In the genomic region with DNA sequence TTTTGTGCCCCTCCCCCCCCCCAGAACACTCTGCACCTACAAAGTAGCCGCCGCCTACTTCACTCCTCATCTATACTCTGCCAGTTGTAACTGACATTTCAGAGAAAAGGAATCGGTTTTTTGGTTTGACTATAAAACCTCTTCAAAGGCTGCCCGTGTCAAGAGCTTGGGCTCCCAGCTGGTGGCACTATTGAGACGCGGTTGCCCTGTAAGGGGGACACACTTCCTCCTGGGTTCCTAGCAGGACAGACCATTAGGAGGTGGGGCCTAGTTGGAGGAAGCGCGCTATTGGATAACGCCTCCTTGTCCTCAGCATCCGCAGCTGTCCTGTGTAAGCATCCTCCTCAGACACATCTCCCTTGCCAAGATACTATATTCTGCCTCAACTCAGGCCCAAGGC, we compare ENCODE assay signal across 8 mouse cellular contexts. TPM values are rescaled to one million over a fixed set of nuclear protein-coding genes. Genes with fewer than 3 reads are reported as not detected.
DNase-seq lines count a peak whose midpoint lies in the region; ATAC-seq lines count a peak whose summit lies in the region.

No protein-coding gene starts in this region.

- 0 out of 2 replicates have a peak, but pooled peaks have one; percentile 59 for ATAC-seq in heart, embryonic 13.5 days (ENCODE audit: extremely low read depth, insufficient number of reproducible peaks, low FRiP score, low TSS enrichment)
- ATAC-seq in hindbrain, embryonic 14.5 days (ENCODE audit: low FRiP score) = peak; percentile 64; the same call in 1 of the 2 replicates

- no peak overlapping the region for H3K27ac ChIP-seq in heart, embryonic 13.5 days (replicated peaks)
- no peak overlapping the region for H3K27ac ChIP-seq in hindbrain, embryonic 14.5 days

- peaks cover 88% of the 10 kb centered on the region for H3K27me3 ChIP-seq in heart, embryonic 13.5 days (replicated peaks)
- H3K27me3 ChIP-seq in hindbrain, embryonic 14.5 days (ENCODE audit: control insufficient read depth, insufficient read depth, low read length) = no peaks in the 10 kb centered on the region

- no peaks in the 10 kb centered on the region for H3K9me3 ChIP-seq in heart, embryonic 13.5 days
- H3K9me3 ChIP-seq in hindbrain, embryonic 14.5 days (ENCODE audit: control insufficient read depth, low read length) = no peaks in the 10 kb centered on the region

- H3K36me3 ChIP-seq in heart, embryonic 13.5 days = no peaks in the 10 kb centered on the region
- H3K36me3 ChIP-seq in hindbrain, embryonic 14.5 days (replicated peaks; ENCODE audit: control insufficient read depth, insufficient read depth) = no peaks in the 10 kb centered on the region

- peaks cover 8% of the 10 kb centered on the region for H3K4me1 ChIP-seq in heart, embryonic 13.5 days
- peaks cover 15% of the 10 kb centered on the region for H3K4me1 ChIP-seq in hindbrain, embryonic 14.5 days (replicated peaks; ENCODE audit: control insufficient read depth, insufficient read depth, low read length)

- DNase-seq in heart, adult 8-10 months (ENCODE audit: low spot score) = no peak
- peak; percentile 82 for DNase-seq in ES-CJ7 (ENCODE audit: low read depth, low spot score)
- DNase-seq in embryo, embryonic 11 days = peak; percentile 88
- DNase-seq in hindbrain, embryonic 14.5 days (ENCODE audit: low spot score) = peak; percentile 62
- peak; percentile 71 for DNase-seq in lung, postnatal 10 days
- DNase-seq in right cerebral cortex, postnatal 14 days = peak; percentile 69
- no peak for DNase-seq in ovary, postnatal 14 days (ENCODE audit: low spot score)

- H3K4me3 ChIP-seq in heart, embryonic 13.5 days = no peak overlapping the region
- H3K4me3 ChIP-seq in hindbrain, embryonic 14.5 days (replicated peaks; ENCODE audit: low read length) = no peak overlapping the region

- H3K4me2 ChIP-seq in heart, embryonic 13.5 days = peak overlapping the region; percentile 20; the same call in 1 of the 2 replicates
- no peak overlapping the region for H3K4me2 ChIP-seq in hindbrain, embryonic 14.5 days (replicated peaks)

- no peak overlapping the region for H3K9ac ChIP-seq in heart, embryonic 13.5 days
- no peak overlapping the region for H3K9ac ChIP-seq in hindbrain, embryonic 14.5 days

- 4% methylated on average over 10 of the region's 10 CpGs for WGBS in heart, embryonic 13.5 days
- WGBS in hindbrain, embryonic 14.5 days = 6% methylated on average over 10 of the region's 10 CpGs

RNA-seq across cellular contexts. Expression of a gene that starts 10.9 kb away (rescaled TPM):
- polyA plus RNA-seq in heart, embryonic 13.5 days (2015; fragmentation: Nextera tagmentation; extraction: Ambion mirVana) = 41.0 and 44.7 TPM in 2 replicates
- 10 to 100 TPM; 10.5 to 14.1 (median 10.9) TPM for total RNA-seq in heart, adult 8-10 months (2022)
- polyA plus RNA-seq in hindbrain, embryonic 14.5 days (2014; fragmentation: Nextera tagmentation; extraction: Ambion mirVana) = 105 and 108 TPM in 2 replicates

RNA-seq across cellular contexts. Expression of a gene that starts 21.3 kb away (rescaled TPM):
- polyA plus RNA-seq in heart, embryonic 13.5 days (2015; fragmentation: Nextera tagmentation; extraction: Ambion mirVana) = 0.40 and 0.47 TPM in 2 replicates
- 1 to 10 TPM; 3.6 to 5.9 (median 4.5) TPM for total RNA-seq in heart, adult 8-10 months (2022)
- 6.8 and 8.7 TPM in 2 replicates for polyA plus RNA-seq in hindbrain, embryonic 14.5 days (2014; fragmentation: Nextera tagmentation; extraction: Ambion mirVana)

RNA-seq across cellular contexts. Expression of a gene that starts 59.7 kb away (rescaled TPM):
- polyA plus RNA-seq in heart, embryonic 13.5 days (2015; fragmentation: Nextera tagmentation; extraction: Ambion mirVana) = 5.3 and 7.5 TPM in 2 replicates
- 1 to 10 TPM; 1.2 to 4.5 (median 1.6) TPM for total RNA-seq in heart, adult 8-10 months (2022)
- 1.5 and 2.7 TPM in 2 replicates for polyA plus RNA-seq in hindbrain, embryonic 14.5 days (2014; fragmentation: Nextera tagmentation; extraction: Ambion mirVana)

Comparison
In these comparisons a context has a peak if more than half of its experiments do, and no peak if none do; other contexts are left out.
1. DNase-seq: peak in ES-CJ7 (single experiment), embryo, embryonic 11 days (single experiment), hindbrain, embryonic 14.5 days (single experiment), lung, postnatal 10 days (single experiment) and right cerebral cortex, postnatal 14 days (single experiment); none in heart, adult 8-10 months (single experiment) and ovary, postnatal 14 days (single experiment).